Mouse (Mus musculus): ENCODE measurements around the gene Lnx2. TPM values are rescaled to one million over a fixed set of nuclear protein-coding genes. Genes with fewer than 3 reads are reported as not detected.

Lnx2 gene
- total and polyA plus RNA-seq, 2 experiments = 11.0 to 19.7 TPM

GRCm38 (mm10) chr5:147075103-147076025 is 1.0 kb downstream of the Lnx2 start:
- Histone ChIP-seq H3K4me1 (ENCODE audit: control insufficient read depth, insufficient read depth, low read length) (peaks cover 35% of the 10 kb centered on the region), H3K27me3 (ENCODE audit: control insufficient read depth, insufficient read depth, low read length) (no peaks in the 10 kb centered on the region), H3K27ac (replicated peaks; ENCODE audit: insufficient read depth, low read depth, low read length) (peak overlapping the region; percentile 83), H3K4me3 (ENCODE audit: insufficient read depth, low read depth, low read length) (peak overlapping the region; percentile 86), H3K36me3 (ENCODE audit: control insufficient read depth, insufficient read depth, low read length) (peaks cover 2% of the 10 kb centered on the region; the same call in 1 of the 2 replicates), H3K79me2 (ENCODE audit: control insufficient read depth, insufficient read depth, low read length) (peaks cover 35% of the 10 kb centered on the region), H3K9ac (ENCODE audit: low read depth, low read length) (peak overlapping the region; percentile 98)
- DNase-seq (ENCODE audit: extremely low read depth, low read depth, low spot score) = peak; percentile 98
- no peak for TF ChIP-seq CTCF (IDR thresholded peaks at IDR 0.05; ENCODE audit: low read depth, low read length)
- no peak for TF ChIP-seq POLR2A (IDR thresholded peaks at IDR 0.05; ENCODE audit: extremely low read depth, insufficient read depth, low read length)
- 4% methylated on average over 21 of the region's 21 CpGs for WGBS

GRCm38 (mm10) chr5:147073805-147074204 is 2.6 kb downstream of the Lnx2 start:
- peak; percentile 74 for DNase-seq (ENCODE audit: extremely low read depth, low read depth, low spot score)
- H3K36me3 ChIP-seq (ENCODE audit: control insufficient read depth, insufficient read depth, low read length) = no peaks in the 10 kb centered on the region
- no peak for TF ChIP-seq CTCF (IDR thresholded peaks at IDR 0.05; ENCODE audit: low read depth, low read length)
- TF ChIP-seq POLR2A (IDR thresholded peaks at IDR 0.05; ENCODE audit: extremely low read depth, insufficient read depth, low read length) = no peak
- peaks cover 39% of the 10 kb centered on the region for H3K79me2 ChIP-seq (ENCODE audit: control insufficient read depth, insufficient read depth, low read length)
- 32% methylated on average over 6 of the region's 6 CpGs for WGBS
- H3K27ac ChIP-seq (replicated peaks; ENCODE audit: insufficient read depth, low read depth, low read length) = peak overlapping the region; percentile 83
- H3K27me3 ChIP-seq (ENCODE audit: control insufficient read depth, insufficient read depth, low read length) = no peaks in the 10 kb centered on the region
- peaks cover 40% of the 10 kb centered on the region for H3K4me1 ChIP-seq (ENCODE audit: control insufficient read depth, insufficient read depth, low read length)
- no peak overlapping the region for H3K9ac ChIP-seq (ENCODE audit: low read depth, low read length)
- no peak overlapping the region for H3K4me3 ChIP-seq (ENCODE audit: insufficient read depth, low read depth, low read length)

GRCm38 (mm10) chr5:147071886-147072285 is 4.5 kb downstream of the Lnx2 start:
- TF ChIP-seq POLR2A (IDR thresholded peaks at IDR 0.05; ENCODE audit: extremely low read depth, insufficient read depth, low read length) = no peak
- no peak for TF ChIP-seq CTCF (IDR thresholded peaks at IDR 0.05; ENCODE audit: low read depth, low read length)

GRCm38 (mm10) chr5:147070791-147071516 is 5.4 kb downstream of the Lnx2 start:
- H3K27ac ChIP-seq (replicated peaks; ENCODE audit: insufficient read depth, low read depth, low read length) = peak overlapping the region; percentile 33

More at GRCm38 (mm10) chr5:147071886-147072285, 4.5 kb downstream of the Lnx2 start:
- Histone ChIP-seq H3K27me3 (ENCODE audit: control insufficient read depth, insufficient read depth, low read length) (no peaks in the 10 kb centered on the region), H3K9ac (ENCODE audit: low read depth, low read length) (no peak overlapping the region), H3K4me1 (ENCODE audit: control insufficient read depth, insufficient read depth, low read length) (peaks cover 48% of the 10 kb centered on the region), H3K36me3 (ENCODE audit: control insufficient read depth, insufficient read depth, low read length) (no peaks in the 10 kb centered on the region), H3K79me2 (ENCODE audit: control insufficient read depth, insufficient read depth, low read length) (peaks cover 47% of the 10 kb centered on the region), H3K27ac (replicated peaks; ENCODE audit: insufficient read depth, low read depth, low read length) (0 out of 2 replicates have a peak overlapping the region, but pooled peaks have one; percentile 24), H3K4me3 (ENCODE audit: insufficient read depth, low read depth, low read length) (no peak overlapping the region)
- 13% methylated on average over 4 of the region's 4 CpGs for WGBS
- DNase-seq (ENCODE audit: extremely low read depth, low read depth, low spot score) = peak; percentile 92

DNA sequence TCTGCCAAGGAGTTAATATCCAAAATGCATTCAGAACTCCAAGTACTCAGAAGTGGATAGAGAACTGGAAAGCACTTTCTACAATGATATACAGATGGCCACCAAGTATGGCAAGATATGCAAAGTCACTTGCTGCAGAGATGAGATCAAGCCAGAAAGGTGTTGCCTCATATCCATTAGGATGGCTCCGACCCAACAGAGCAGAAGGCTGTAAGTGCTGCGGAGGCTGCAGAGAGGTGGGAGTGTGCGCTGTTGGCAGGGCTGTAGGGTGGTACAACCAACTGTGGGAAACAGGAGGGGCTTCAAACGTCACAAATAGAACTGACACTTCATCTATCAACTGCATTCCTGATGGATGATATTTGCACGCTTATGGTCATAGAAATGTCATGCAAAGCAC is 7.5 kb downstream of the Lnx2 start:
- H3K36me3 ChIP-seq (ENCODE audit: control insufficient read depth, insufficient read depth, low read length) = no peaks in the 10 kb centered on the region
- no peak overlapping the region for H3K9ac ChIP-seq (ENCODE audit: low read depth, low read length)
- WGBS = 48% methylated on average over 5 of the region's 5 CpGs
- H3K4me1 ChIP-seq (ENCODE audit: control insufficient read depth, insufficient read depth, low read length) = peaks cover 43% of the 10 kb centered on the region
- TF ChIP-seq POLR2A (IDR thresholded peaks at IDR 0.05; ENCODE audit: extremely low read depth, insufficient read depth, low read length) (no peak), CTCF (IDR thresholded peaks at IDR 0.05; ENCODE audit: low read depth, low read length) (no peak)
- peaks cover 60% of the 10 kb centered on the region for H3K79me2 ChIP-seq (ENCODE audit: control insufficient read depth, insufficient read depth, low read length)
- DNase-seq (ENCODE audit: extremely low read depth, low read depth, low spot score) = peak; percentile 78
- H3K27me3 ChIP-seq (ENCODE audit: control insufficient read depth, insufficient read depth, low read length) = no peaks in the 10 kb centered on the region
- no peak overlapping the region for H3K27ac ChIP-seq (replicated peaks; ENCODE audit: insufficient read depth, low read depth, low read length)
- H3K4me3 ChIP-seq (ENCODE audit: insufficient read depth, low read depth, low read length) = no peak overlapping the region

More at GRCm38 (mm10) chr5:147070791-147071516, 5.4 kb downstream of the Lnx2 start:
- no peaks in the 10 kb centered on the region for H3K27me3 ChIP-seq (ENCODE audit: control insufficient read depth, insufficient read depth, low read length)
- no peaks in the 10 kb centered on the region for H3K36me3 ChIP-seq (ENCODE audit: control insufficient read depth, insufficient read depth, low read length)
- 48% methylated on average over 16 of the region's 16 CpGs for WGBS
- peak; percentile 79 for DNase-seq (ENCODE audit: extremely low read depth, low read depth, low spot score)
- TF ChIP-seq CTCF (IDR thresholded peaks at IDR 0.05; ENCODE audit: low read depth, low read length) (no peak), POLR2A (IDR thresholded peaks at IDR 0.05; ENCODE audit: extremely low read depth, insufficient read depth, low read length) (no peak)
- H3K9ac ChIP-seq (ENCODE audit: low read depth, low read length) = 0 out of 2 replicates have a peak overlapping the region, but pooled peaks have one; percentile 7
- peaks cover 49% of the 10 kb centered on the region for H3K4me1 ChIP-seq (ENCODE audit: control insufficient read depth, insufficient read depth, low read length)
- H3K79me2 ChIP-seq (ENCODE audit: control insufficient read depth, insufficient read depth, low read length) = peaks cover 52% of the 10 kb centered on the region
- H3K4me3 ChIP-seq (ENCODE audit: insufficient read depth, low read depth, low read length) = no peak overlapping the region
